Mouse (Mus musculus): ENCODE results near the gene Krtap12-1. TPM values are rescaled to one million over a fixed set of nuclear protein-coding genes. Genes with fewer than 3 reads are reported as not detected.
A peak's percentile ranks its signal among the peaks of the same experiment; 100 is the strongest.
"Not testable (repeated sequence)": the region's sequence is repeated elsewhere in the genome, so short reads cannot be mapped to it uniquely, and the experiment has no call there.

Gene Krtap12-1
- polyA plus RNA-seq, 1 experiment from 2014 or later, result not detected

GRCm38 (mm10) chr10:77709831-77710230 is 10.6 kb upstream of the Krtap12-1 start:
- Histone ChIP-seq H3K4me2 (replicated peaks) (no peak overlapping the region), H3K4me3 (replicated peaks) (no peak overlapping the region), H3K4me1 (replicated peaks) (no peaks in the 10 kb centered on the region), H3K9me3 (peaks cover 13% of the 10 kb centered on the region), H3K9ac (replicated peaks) (no peak overlapping the region), H3K27me3 (no peaks in the 10 kb centered on the region), H3K36me3 (no peaks in the 10 kb centered on the region), H3K27ac (no peak overlapping the region)
- no peak for ATAC-seq
- WGBS, result 76% methylated on average over 3 of the region's 3 CpGs

DNA sequence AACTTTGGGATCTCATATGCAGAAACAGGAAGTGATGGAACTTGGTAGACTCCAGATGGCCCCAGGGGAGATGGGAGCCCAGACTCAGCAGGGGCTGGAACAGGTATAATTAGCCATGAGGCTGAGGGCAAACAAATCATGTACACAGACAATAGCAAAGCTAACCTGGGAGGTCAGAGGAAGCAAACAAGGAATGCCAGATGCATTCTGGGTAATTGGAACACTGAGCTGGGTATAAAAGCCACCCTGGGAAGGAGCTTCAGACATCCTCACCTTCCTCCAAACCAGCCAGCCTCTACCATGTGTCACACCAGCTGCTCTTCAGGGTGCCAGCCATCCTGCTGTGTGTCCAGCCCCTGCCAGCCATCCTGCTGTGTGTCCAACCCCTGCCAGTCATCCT is 9.2 kb upstream of the Krtap12-1 start, which contains the start of gene Gm10024:
TSS of gene Gm10024 (plus strand) at position 301 of the 400 bp plus-strand sequence.
- not testable (repeated sequence) for H3K4me1 ChIP-seq (replicated peaks); ATAC-seq; H3K4me2 ChIP-seq (replicated peaks); H3K9ac ChIP-seq (replicated peaks); H3K27me3 ChIP-seq; H3K4me3 ChIP-seq (replicated peaks); H3K27ac ChIP-seq; H3K36me3 ChIP-seq
- H3K9me3 ChIP-seq, result peaks cover 11% of the 10 kb centered on the region

DNA sequence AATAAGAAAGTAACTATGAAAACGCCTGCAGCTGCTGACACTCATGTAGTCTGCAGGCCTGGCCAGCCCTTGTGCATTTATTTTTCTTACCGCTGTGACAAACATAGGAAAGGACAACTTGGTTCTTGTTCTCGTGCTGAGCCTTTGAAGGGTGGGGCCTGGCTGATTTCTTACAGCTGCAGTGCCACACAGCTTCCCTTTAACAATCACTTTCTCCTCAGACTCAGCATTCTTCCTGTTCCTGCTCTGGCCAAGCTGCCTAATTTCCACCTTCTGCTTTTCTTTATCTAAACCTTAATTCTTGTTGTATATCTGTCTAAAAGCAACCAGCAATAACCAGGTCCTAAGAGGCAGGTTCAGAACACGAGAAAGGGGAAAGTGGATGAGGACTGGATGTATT is 6.7 kb upstream of the Krtap12-1 start:
- WGBS, result 85% methylated on average over 4 of the region's 4 CpGs
- ATAC-seq, result no peak
- no peak overlapping the region for H3K4me3 ChIP-seq (replicated peaks)

GRCm38 (mm10) chr10:77715507-77715906 is 4.9 kb upstream of the Krtap12-1 start, which contains the start of gene Gm10142:
Gene Gm10142 (plus strand): TSS chr10:77715807.
- H3K9me3 ChIP-seq, result peaks cover 5% of the 10 kb centered on the region; the same call in 1 of the 2 replicates
- 92% methylated on average over 1 of the region's 1 CpGs for WGBS

More for the DNA sequence above, 6.7 kb upstream of the Krtap12-1 start:
- Histone ChIP-seq H3K36me3 (no peaks in the 10 kb centered on the region), H3K4me2 (replicated peaks) (no peak overlapping the region), H3K9me3 (peaks cover 5% of the 10 kb centered on the region; the same call in 1 of the 2 replicates), H3K4me1 (replicated peaks) (no peaks in the 10 kb centered on the region), H3K27me3 (no peaks in the 10 kb centered on the region), H3K9ac (replicated peaks) (no peak overlapping the region), H3K27ac (no peak overlapping the region)

DNA sequence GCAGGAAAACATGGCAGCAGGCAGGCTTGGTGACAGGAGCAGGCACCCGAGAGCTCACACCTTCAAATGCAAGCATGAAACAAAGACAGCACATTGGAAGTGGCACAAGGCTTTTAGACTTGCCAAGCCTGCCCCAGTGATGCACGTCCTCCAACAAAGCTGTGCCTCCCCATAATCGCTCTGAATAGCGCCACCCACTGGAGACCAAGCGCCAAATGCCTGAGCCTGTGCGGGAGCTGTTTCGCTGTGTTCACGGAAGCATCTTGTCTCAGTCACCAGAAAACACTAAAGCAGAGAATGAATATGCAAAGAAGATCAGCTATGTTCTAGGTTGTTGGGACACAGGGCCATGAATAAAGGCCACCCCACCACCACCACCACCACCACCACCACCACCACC is 4.5 kb downstream of the Krtap12-1 start:
- Histone ChIP-seq H3K4me2 (replicated peaks) (no peak overlapping the region), H3K9me3 (no peaks in the 10 kb centered on the region), H3K4me1 (replicated peaks) (no peaks in the 10 kb centered on the region), H3K9ac (replicated peaks) (no peak overlapping the region), H3K27me3 (no peaks in the 10 kb centered on the region), H3K36me3 (no peaks in the 10 kb centered on the region), H3K27ac (no peak overlapping the region), H3K4me3 (replicated peaks) (no peak overlapping the region)
- no peak for ATAC-seq
- 75% methylated on average over 8 of the region's 8 CpGs for WGBS

More at GRCm38 (mm10) chr10:77715507-77715906, 4.9 kb upstream of the Krtap12-1 start, which contains the start of gene Gm10142:
- ATAC-seq, result no peak
- H3K27me3 ChIP-seq, result no peaks in the 10 kb centered on the region
- no peaks in the 10 kb centered on the region for H3K4me1 ChIP-seq (replicated peaks)
- no peak within 1 kb of the TSS for H3K9ac ChIP-seq (replicated peaks)
- H3K4me2 ChIP-seq (replicated peaks), result no peak within 1 kb of the TSS
- no peak within 1 kb of the TSS for H3K4me3 ChIP-seq (replicated peaks)
- no peaks in the 10 kb centered on the region for H3K36me3 ChIP-seq
- no peak within 1 kb of the TSS for H3K27ac ChIP-seq

DNA sequence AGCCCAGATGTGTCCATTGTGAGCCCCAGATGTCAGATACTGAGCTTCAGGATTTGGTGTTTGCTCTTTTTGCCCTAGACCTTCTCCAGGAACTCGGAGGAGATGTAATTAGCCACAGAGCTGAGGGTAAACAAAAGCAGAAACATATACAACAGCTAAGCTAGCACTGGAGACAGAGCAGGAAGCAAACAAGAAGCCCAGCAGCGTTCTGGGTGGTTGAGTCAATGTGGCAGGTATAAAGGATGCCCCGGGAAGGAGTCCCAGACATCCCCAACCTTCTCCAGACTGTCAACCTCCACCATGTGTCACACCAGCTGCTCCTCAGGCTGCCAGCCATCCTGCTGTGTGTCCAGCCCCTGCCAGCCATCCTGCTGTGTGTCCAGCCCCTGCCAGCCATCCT is 5.8 kb downstream of the Krtap12-1 start, which contains the start of gene Gm10100:
TSS of gene Gm10100 (plus strand) at position 301 of the 400 bp plus-strand sequence.
- Histone ChIP-seq H3K36me3 (no peaks in the 10 kb centered on the region), H3K9me3 (no peaks in the 10 kb centered on the region), H3K4me2 (replicated peaks) (no peak within 1 kb of the TSS), H3K27ac (no peak within 1 kb of the TSS), H3K4me3 (replicated peaks) (no peak within 1 kb of the TSS), H3K27me3 (no peaks in the 10 kb centered on the region), H3K4me1 (replicated peaks) (no peaks in the 10 kb centered on the region), H3K9ac (replicated peaks) (no peak within 1 kb of the TSS)
- 45% methylated on average over 3 of the region's 3 CpGs for WGBS
- ATAC-seq, result no peak

- Histone ChIP-seq H3K36me3 (no peaks in the 10 kb centered on the region), H3K27me3 (no peaks in the 10 kb centered on the region), H3K4me2 (replicated peaks) (no peak overlapping the region), H3K27ac (no peak overlapping the region), H3K4me1 (replicated peaks) (no peaks in the 10 kb centered on the region), H3K4me3 (replicated peaks) (no peak overlapping the region), H3K9me3 (no peaks in the 10 kb centered on the region), H3K9ac (replicated peaks) (no peak overlapping the region)
- 62% methylated on average over 4 of the region's 4 CpGs for WGBS
- ATAC-seq, result no peak
These were observed 7.9 kb downstream of the Krtap12-1 start for GRCm38 (mm10) chr10:77728280-77728679.

- Histone ChIP-seq H3K9ac (replicated peaks) (no peak overlapping the region), H3K9me3 (no peaks in the 10 kb centered on the region), H3K27me3 (no peaks in the 10 kb centered on the region), H3K4me1 (replicated peaks) (no peaks in the 10 kb centered on the region), H3K36me3 (no peaks in the 10 kb centered on the region), H3K27ac (no peak overlapping the region), H3K4me3 (replicated peaks) (no peak overlapping the region), H3K4me2 (replicated peaks) (no peak overlapping the region)
- ATAC-seq, result no peak
- 52% methylated on average over 4 of the region's 4 CpGs for WGBS
These were observed 8.8 kb downstream of the Krtap12-1 start for GRCm38 (mm10) chr10:77729241-77729640.

DNA sequence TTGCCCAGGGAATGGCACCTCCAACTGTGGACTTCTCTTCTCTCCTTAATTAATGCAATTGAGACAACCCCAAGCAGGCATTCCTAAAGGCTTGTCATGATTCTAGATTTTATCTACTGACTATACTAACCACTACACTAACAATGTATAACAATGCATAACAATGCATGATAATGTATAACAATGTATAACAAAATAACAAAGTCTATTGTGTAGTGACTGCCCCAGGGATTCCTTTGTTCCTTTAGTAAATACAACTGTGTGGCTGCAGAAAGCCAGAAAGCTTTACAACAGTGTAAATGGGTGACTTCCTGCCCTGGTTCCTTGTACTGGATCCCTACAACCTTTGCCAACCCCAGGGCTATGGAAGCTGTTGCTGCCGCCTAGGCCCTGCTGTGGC is 15.5 kb downstream of the Krtap12-1 start:
- no peaks in the 10 kb centered on the region for H3K36me3 ChIP-seq
- no peak overlapping the region for H3K27ac ChIP-seq
- 94% methylated on average over 1 of the region's 1 CpGs for WGBS
- no peaks in the 10 kb centered on the region for H3K9me3 ChIP-seq
- no peak overlapping the region for H3K4me2 ChIP-seq (replicated peaks)
- H3K27me3 ChIP-seq, result no peaks in the 10 kb centered on the region
- no peak for ATAC-seq
- no peak overlapping the region for H3K4me3 ChIP-seq (replicated peaks)
- H3K4me1 ChIP-seq (replicated peaks), result peaks cover 6% of the 10 kb centered on the region
- H3K9ac ChIP-seq (replicated peaks), result no peak overlapping the region

DNA sequence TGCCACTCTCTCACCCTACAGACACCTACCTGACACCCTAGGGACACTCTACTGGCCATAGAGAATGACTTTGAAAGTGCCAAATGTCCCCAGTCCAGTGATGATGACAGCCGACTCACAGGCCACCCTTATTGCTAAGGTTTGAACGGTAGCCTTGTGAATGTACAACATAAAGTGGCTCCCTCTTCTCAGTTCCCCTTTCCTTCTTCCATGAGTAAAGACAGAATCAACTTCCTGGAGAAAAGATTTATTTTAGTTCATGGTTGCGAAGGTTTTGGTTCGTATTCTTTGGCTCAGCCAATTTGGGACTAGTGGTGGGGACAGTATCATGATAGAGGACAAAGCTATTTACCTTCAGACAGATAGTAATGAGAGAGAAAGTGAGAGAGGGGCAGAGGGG is 18.5 kb downstream of the Krtap12-1 start:
- Histone ChIP-seq H3K4me2 (replicated peaks) (no peak overlapping the region), H3K9me3 (no peaks in the 10 kb centered on the region), H3K27ac (no peak overlapping the region), H3K9ac (replicated peaks) (no peak overlapping the region), H3K36me3 (no peaks in the 10 kb centered on the region), H3K4me3 (replicated peaks) (no peak overlapping the region), H3K4me1 (replicated peaks) (peaks cover 6% of the 10 kb centered on the region), H3K27me3 (no peaks in the 10 kb centered on the region)
- 90% methylated on average over 4 of the region's 4 CpGs for WGBS
- ATAC-seq, result no peak

DNA sequence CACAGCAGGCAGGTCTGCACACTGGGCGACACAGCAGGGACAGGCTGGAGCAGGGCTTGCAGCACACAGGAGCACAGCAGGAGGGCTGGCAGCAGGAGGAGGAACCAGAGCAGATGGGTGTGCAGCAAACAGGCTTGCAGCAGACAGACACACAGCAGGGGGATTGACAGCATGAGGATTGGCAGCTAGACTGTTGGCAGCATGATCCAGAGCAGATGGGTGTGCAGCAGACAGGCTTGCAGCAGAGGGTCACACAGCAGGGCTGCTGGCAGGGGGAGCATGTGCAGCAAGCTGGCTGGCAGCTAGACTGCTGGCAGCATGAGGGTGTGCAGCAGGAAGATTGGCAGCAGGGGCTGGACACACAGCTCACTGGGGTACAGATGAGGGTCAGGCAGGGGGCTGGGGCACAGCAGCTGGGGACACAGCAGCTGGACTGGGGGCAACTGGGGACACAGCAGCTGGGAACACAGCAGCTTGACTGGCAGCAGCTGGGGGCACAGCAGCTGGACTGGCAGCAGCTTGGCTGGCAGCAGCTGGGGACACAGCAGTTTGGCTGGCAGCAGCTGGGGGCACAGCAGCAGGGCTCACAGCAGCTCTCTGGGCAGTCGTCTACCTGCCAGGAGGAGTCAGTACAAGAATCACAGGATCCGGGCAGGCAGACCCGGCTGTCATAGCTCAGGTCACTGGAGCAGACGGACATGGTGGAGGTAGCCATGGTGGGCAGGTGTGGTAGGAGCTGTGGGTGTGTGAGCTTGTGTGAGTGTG is 21.7 kb downstream of the Krtap12-1 start, which contains the start of gene Gm18596:
TSS of gene Gm18596 (minus strand) at position 715 of the 765 bp plus-strand sequence.
- H3K4me1 ChIP-seq (replicated peaks); H3K4me3 ChIP-seq (replicated peaks); H3K9me3 ChIP-seq; ATAC-seq; H3K4me2 ChIP-seq (replicated peaks); H3K27me3 ChIP-seq; H3K9ac ChIP-seq (replicated peaks); H3K36me3 ChIP-seq: not testable (repeated sequence)
- H3K27ac ChIP-seq, result peak within 1 kb of the TSS; percentile 51; the same call in 1 of the 2 replicates
- WGBS, result 51% methylated on average over 5 of the region's 5 CpGs

DNA sequence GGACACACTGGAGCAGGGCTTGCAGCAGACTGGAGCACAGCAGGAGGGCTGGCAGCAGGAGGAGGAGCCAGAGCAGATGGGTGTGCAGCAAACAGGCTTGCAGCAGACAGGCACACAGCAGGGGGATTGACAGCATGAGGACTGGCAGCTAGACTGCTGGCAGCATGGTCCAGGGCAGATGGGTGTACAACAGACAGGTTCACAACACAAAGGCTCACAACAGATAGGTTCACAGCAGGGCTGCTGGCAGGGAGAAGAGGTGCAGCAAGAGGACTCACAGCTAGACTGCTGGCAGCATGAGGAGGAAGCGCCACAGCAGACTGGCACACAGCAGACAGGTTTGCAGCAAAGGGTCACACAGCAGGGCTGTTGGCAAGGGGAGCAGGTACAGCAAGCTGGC is 30.3 kb downstream of the Krtap12-1 start:
- not testable (repeated sequence) for H3K9me3 ChIP-seq; H3K27me3 ChIP-seq; H3K4me1 ChIP-seq (replicated peaks); ATAC-seq; H3K4me3 ChIP-seq (replicated peaks); H3K36me3 ChIP-seq; H3K9ac ChIP-seq (replicated peaks); H3K4me2 ChIP-seq (replicated peaks); H3K27ac ChIP-seq
- 85% methylated on average over 1 of the region's 1 CpGs for WGBS

Measured in midbrain, embryonic 13.5 days (tissue).